Mouse (Mus musculus) spleen, adult 2 months (tissue): ENCODE data around the gene Gm14288.
"Not testable (repeated sequence)": the region's sequence is repeated elsewhere in the genome, so short reads cannot be mapped to it uniquely, and the experiment has no call there.

ENCODE experiments used
- CTCF ChIP-seq: fragments of 200-500 bp; IDR thresholded peaks from 2 replicates; pipeline ENCODE4 v1.5.1; 2011; ENCODE audit warnings: mild to moderate bottlenecking, inconsistent platforms; ENCODE audit not compliant: insufficient read depth, insufficient read length, insufficient replicate concordance; ENCODE audit errors: extremely low read depth
- POLR2A ChIP-seq: fragments of 200-500 bp; IDR thresholded peaks from 2 replicates; pipeline ENCODE4 v1.6.1; 2011; ENCODE audit warnings: low read depth, low read length, inconsistent platforms

GRCm38 (mm10) chr2:175800993-175801392 is at the start of gene Gm14288:
- TF ChIP-seq POLR2A, CTCF: not testable (repeated sequence)
